Mouse (Mus musculus) c-Kit-positive CD71-positive TER-119-negative erythroid progenitor cells, embryonic 14.5 days (primary cell): ENCODE data around the gene Hormad2.
A peak's percentile ranks its signal among the peaks of the same experiment; 100 is the strongest.

ENCODE experiments used
- DNase-seq: peaks from one replicate; pipeline ENCODE4 v3.0.0-alpha.2; 2013; ENCODE audit warnings: low read depth

Hormad2 gene

GRCm38 (mm10) chr11:4446195-4446868 lies 5.4 kb upstream of the Hormad2 start:
- DNase-seq = no peak

GRCm38 (mm10) chr11:4442280-4442679 lies 1.4 kb upstream of the Hormad2 start:
- no peak for DNase-seq

GRCm38 (mm10) chr11:4438211-4438610 lies 2.7 kb downstream of the Hormad2 start:
- DNase-seq = no peak

DNA sequence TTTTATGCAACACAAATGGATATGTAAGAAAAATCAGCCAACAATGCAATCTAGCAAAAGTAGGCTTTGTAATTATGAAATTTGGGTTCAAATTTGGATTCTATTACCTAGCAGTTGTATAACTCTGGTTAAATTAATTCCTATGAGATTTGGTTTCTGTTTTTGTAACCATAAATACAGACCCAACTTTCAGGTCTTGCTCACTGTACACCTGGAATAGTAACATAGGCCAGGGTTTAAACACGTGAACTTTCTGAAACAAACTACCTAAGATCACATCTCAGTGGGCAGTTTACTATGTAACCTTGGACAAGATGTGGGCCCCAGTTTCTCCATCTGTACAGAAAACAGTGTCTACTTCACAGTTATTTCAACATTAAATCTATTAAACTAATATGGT lies 3.6 kb downstream of the Hormad2 start:
- DNase-seq = no peak

GRCm38 (mm10) chr11:4436631-4437030 lies 4.3 kb downstream of the Hormad2 start:
- DNase-seq = peak; percentile 15

DNA sequence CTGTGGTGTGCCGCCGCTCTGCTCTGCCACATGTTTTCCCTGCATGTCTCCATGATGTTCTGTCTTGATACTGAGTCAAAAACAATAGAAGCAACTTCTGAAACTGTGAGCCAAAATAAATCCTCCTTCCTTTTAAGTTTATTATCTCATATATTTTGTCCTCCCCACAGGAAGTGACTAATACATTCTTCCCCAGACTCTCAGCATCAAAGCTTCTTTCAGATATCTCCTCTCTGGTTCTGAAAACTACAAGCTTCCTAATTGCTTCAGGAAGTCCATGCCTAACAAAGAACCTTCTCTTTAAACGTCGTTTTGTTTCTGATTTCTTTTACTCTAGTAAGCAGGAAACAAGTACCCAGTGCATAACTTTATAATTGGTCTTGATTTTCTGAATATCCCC lies 6.4 kb downstream of the Hormad2 start:
- no peak for DNase-seq

DNA sequence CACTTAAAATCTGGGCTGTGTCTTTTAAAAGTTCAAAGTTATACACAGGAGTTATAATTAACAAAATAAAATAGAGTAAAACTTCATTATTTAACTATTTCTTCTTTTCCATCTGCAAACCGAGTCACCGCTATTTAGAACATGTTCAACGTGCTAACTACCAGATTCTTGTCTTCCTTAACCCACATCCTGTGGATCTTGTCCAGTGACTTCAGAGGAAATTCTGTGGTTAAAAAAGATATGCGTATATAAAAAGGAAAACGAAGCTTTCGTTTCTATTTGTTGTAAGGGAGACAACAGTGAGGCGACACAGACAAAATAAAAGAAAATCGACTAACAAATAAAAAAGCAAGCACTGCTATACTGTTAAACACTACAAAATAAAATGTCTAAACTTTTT lies 17.1 kb downstream of the Hormad2 start:
- DNase-seq = no peak

GRCm38 (mm10) chr11:4422494-4423425 lies 18.1 kb downstream of the Hormad2 start:
- no peak for DNase-seq

DNA sequence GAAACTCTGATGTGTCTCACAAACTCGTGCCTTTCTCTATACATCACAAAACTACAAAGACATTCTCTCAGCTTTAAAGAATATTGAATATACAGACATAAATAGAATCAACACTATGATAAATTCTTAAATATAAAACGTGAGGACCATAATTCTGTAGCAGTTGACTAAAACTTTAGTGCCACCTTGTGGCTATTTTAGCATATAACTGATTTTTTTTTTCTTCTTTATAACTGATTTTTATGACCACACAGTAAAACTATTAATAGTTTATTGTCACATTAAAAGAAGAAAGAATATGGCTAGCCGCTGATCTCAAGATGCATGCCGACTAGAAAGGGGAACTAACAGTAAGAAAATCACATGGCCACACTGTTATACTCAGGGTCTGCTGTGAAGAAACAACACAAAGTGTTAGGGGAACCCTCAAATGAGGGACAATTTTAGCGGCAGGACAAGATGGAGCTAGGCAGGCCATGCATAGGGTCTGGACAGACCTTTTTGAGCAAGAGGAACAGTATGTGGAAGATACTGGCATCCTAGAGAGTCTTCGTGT lies 18.9 kb downstream of the Hormad2 start:
- DNase-seq = no peak

DNA sequence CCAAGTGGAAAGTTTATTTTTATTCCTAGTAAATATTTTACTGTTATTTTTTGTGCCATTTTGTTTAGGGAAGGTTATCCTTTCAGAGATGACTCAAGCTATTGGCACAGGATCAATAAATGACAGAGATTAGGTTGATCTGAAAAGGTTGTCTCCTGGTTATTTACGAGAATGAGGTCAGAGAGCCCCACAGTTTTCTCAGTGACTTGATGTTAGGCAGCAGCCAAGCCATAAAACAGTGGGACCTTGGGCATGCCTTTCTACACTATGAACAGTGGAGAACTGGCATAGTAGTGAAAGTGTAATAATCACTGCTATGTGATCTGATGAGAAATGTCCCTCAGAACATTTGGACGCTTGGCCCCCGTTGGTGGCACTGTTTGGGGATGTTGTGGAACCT lies 22.9 kb downstream of the Hormad2 start:
- no peak for DNase-seq

DNA sequence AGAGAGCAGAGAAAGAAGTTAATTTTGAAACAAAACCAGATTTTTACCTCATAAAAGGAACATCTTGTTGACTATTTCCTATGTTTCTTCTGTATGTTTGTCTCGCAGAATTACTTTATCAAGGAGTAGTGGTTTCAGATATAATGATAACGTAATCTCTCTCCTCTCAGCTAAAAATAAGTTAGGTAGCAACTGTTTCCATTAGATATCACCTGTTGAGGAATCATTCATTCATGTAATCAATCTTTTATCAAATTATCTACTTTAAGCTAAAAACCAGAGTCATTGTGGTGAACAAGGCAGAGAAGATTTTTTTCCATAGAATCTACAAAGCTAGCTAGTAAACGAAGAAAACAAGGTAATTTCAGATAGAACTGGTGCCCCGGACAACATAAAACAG lies 28.6 kb downstream of the Hormad2 start:
- DNase-seq = no peak

- no peak for DNase-seq
Observed at GRCm38 (mm10) chr11:4404277-4404676, 36.6 kb downstream of the Hormad2 start.

DNA sequence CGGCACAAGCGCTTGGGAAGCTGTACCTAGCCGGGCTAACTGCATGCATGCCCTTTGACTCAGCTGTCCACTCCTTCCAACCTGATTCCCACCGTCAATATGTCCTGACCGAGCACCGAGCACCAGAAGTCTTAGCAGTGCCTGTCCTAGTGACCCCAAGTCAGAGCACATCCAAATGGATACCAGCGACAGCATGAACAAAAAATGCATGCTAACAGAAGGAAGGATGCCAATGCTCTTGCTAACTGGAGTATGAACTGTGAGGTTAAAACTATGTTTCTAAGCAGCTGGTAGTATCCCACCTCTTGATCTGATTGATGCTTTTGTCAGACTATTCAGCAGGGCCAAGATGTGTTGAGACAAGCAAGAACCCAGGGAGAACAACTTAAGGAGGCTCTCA lies 37.5 kb downstream of the Hormad2 start:
- no peak for DNase-seq

- DNase-seq = no peak
Observed at GRCm38 (mm10) chr11:4401251-4401650, 39.7 kb downstream of the Hormad2 start.

DNA sequence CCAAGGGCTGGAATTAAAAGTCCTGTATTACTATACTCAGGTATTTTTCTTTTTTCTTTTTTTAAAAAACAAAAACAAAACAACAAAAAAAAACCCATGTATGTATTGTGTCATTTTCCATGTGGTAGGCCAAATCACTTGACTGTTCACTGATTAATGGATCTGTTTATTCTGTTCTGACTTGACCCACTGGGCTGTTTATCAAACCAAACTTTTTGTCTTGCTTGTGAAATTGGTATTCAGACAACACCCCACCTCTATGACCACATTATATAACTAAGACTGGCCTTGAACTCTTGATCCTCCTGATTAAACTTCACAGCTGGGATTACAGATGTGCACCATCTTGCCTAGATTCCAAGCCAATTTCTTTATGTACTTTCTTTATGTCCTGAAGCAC lies 46.7 kb downstream of the Hormad2 start:
- DNase-seq = no peak

DNA sequence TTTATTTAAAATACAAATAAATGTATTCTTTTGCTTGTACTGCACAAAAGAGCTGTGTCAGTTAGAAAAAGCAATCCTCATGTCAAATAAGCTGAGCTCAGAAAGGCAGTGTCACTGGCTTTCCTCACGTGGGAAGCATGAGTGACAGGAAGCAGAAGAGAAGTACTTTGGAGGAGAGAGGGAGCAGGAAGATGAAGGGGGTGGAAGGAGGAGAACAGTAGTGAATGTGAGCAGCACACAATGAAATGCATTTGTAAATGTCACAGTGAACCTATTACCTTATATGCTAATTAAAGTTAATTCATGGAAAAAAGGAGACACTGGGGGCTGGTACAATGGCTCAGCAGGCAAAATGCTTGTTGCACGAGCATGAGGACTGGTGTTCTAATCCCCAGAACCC lies 52.9 kb downstream of the Hormad2 start:
- DNase-seq = no peak

- no peak for DNase-seq
Observed at GRCm38 (mm10) chr11:4382321-4382720, 58.6 kb downstream of the Hormad2 start.

GRCm38 (mm10) chr11:4379857-4380256 lies 61.0 kb downstream of the Hormad2 start:
- no peak for DNase-seq

- no peak for DNase-seq
Observed at GRCm38 (mm10) chr11:4366389-4366788, 74.5 kb downstream of the Hormad2 start.

DNA sequence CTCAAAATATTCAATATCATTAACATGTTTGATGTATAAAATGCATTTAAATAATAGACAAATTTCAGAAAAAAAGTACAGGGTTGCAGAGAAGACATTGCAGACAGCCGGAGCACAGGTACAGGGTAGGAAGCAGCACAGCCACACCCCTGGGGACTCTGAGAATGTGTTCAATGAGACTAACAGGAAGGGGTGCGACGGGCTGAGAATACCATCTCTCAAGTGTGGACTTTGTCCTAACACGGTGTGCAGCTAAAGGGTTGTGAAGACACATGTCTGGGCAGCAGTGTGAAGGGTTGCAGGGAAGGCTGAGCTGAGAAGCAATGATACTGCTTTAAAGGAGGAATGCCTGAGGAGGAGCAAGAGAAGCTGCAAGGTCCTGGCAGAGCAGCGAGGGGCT lies 85.5 kb downstream of the Hormad2 start:
- no peak for DNase-seq

DNA sequence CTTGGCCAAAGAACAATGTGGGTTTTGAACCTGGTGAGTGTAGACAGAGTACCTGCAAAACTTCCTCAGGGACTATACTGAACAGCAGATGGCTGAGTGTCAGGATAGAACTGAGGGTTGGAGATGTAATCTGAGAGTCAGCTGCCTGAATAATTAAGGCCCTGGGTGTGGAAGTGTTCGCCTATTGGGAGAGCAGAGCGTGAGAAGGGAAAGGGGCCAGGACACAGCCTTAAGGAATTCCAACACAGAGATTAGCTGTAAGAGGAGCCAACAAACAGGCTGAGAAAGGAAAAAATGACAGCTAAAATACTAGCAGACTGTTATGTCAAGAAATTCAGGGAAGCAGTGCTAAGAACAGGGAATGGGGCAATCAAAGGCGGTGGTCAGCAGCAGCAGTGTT lies 88.3 kb downstream of the Hormad2 start:
- no peak for DNase-seq

GRCm38 (mm10) chr11:4343926-4344325 lies 97.0 kb downstream of the Hormad2 start:
- no peak for DNase-seq

- DNase-seq = no peak
Observed at GRCm38 (mm10) chr11:4342027-4342426, 98.9 kb downstream of the Hormad2 start.
